Mouse (Mus musculus) ES-Bruce4 (cell line): Measurements from ENCODE around the gene Hbb-bh2.

Source experiments
- CTCF ChIP-seq: IDR thresholded peaks from one replicate; pipeline ENCODE4 v1.8.1; 2011; ENCODE audit warnings: low read depth, low read length
- EP300 ChIP-seq: IDR thresholded peaks from 2 replicates; pipeline ENCODE4 v1.6.1; 2011; ENCODE audit warnings: low read depth, low read length; ENCODE audit not compliant: insufficient read depth
- POLR2A ChIP-seq: IDR thresholded peaks from one replicate; pipeline ENCODE4 v1.8.1; 2011; ENCODE audit warnings: low read length; ENCODE audit not compliant: insufficient read depth

DNA sequence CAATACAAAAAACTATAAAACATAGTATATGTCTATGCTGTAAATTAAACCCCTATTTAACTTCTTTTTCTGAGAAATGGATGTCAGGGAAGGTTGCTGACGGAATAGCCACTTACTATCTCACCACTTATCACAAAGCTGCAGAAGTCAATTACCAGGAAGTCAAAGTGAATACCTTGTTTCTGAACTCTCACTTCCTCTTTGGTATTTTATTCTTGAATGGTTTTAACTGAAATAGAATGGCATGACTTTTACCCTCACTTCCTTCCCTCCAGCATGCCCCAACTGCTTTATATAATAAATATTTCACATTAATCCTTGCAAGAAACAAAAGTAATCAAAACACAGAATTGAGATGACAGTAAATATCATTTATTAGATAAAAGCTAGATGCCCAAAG is 28.1 kb downstream of the Hbb-bh2 start:
- TF ChIP-seq CTCF = no peak
- TF ChIP-seq POLR2A = no peak
- TF ChIP-seq EP300 = no peak
